Mouse (Mus musculus): Measurements from ENCODE around the gene Dennd1b.

- no peak for TF ChIP-seq ZNF384 (IDR thresholded peaks at IDR 0.05; ENCODE audit: low read depth, low read length)
- TF ChIP-seq ZC3H11A (IDR thresholded peaks at IDR 0.05; ENCODE audit: borderline replicate concordance, low read depth, low read length) = no peak
Measured at GRCm38 (mm10) chr1:138957111-138957510, 6.1 kb upstream of the Dennd1b start.

All from ES-E14 (cell line).